Mouse (Mus musculus) brain, embryonic 14.5 days (tissue): ENCODE results near the gene Fam57b.

Experiments used
- CTCF ChIP-seq: fragments of 200-500 bp; IDR thresholded peaks from 2 replicates; pipeline ENCODE4 v1.5.1; 2012; ENCODE audit warnings: inconsistent platforms, mild to moderate bottlenecking, moderate library complexity, borderline replicate concordance; ENCODE audit not compliant: insufficient read depth, insufficient read length; ENCODE audit errors: extremely low read depth
- POLR2A ChIP-seq: fragments of 200-500 bp; IDR thresholded peaks from 2 replicates; pipeline ENCODE4 v1.6.1; 2012; ENCODE audit warnings: mild to moderate bottlenecking, inconsistent platforms, borderline replicate concordance; ENCODE audit not compliant: poor library complexity, insufficient read depth, insufficient read length, severe bottlenecking; ENCODE audit errors: extremely low read depth

GRCm38 (mm10) chr7:126775978-126776234 lies 21.6 kb upstream of the Fam57b start:
- TF ChIP-seq POLR2A (no peak), CTCF (no peak)
